Mouse (Mus musculus) G1E (cell line): Measurements from ENCODE around the gene Creb3l1. TPM values are rescaled to one million over a fixed set of nuclear protein-coding genes. Genes with fewer than 3 reads are reported as not detected.

Source experiments
- ATAC-seq: 2 replicates; pipeline ENCODE4 v1.8.0; 2016; ENCODE audit warnings: mild to moderate bottlenecking; ENCODE audit not compliant: insufficient number of reproducible peaks, poor library complexity, low FRiP score, severe bottlenecking; ENCODE audit errors: extremely low read depth
- DNase-seq: peaks from one replicate; pipeline ENCODE4 v3.0.0; 2012; ENCODE audit warnings: low spot score
- H3K27me3 ChIP-seq: 2 replicates; pipeline ENCODE4 v1.6.1; 2012; ENCODE audit warnings: mild to moderate bottlenecking, low read length, inconsistent platforms; ENCODE audit not compliant: insufficient read depth
- H3K36me3 ChIP-seq: replicated peaks from 2 replicates; pipeline ENCODE3; 2012; ENCODE audit warnings: mild to moderate bottlenecking, inconsistent platforms
- H3K4me1 ChIP-seq: 2 replicates; pipeline ENCODE4 v1.6.1; 2012; ENCODE audit warnings: low read depth, low read length, inconsistent platforms, mixed read lengths; ENCODE audit not compliant: insufficient read depth
- H3K4me3 ChIP-seq: 2 replicates; pipeline ENCODE4 v1.5.1; 2012; ENCODE audit warnings: low read depth, mild to moderate bottlenecking, inconsistent platforms, low read length, moderate library complexity, mixed read lengths
- H3K9me3 ChIP-seq: replicated peaks from 2 replicates; pipeline ENCODE4 v1.6.1; 2012; ENCODE audit warnings: inconsistent platforms
- CTCF ChIP-seq: IDR thresholded peaks from 2 replicates; pipeline ENCODE4 v1.5.1; 2012; ENCODE audit warnings: low read depth, low read length, inconsistent platforms, mixed read lengths
- GATA1 ChIP-seq: IDR thresholded peaks from 2 replicates; pipeline ENCODE4 v1.6.1; 2012; ENCODE audit warnings: borderline replicate concordance, low read length, inconsistent platforms, mixed read lengths
- GATA2 ChIP-seq: IDR thresholded peaks from 2 replicates; pipeline ENCODE4 v1.6.1; 2012; ENCODE audit warnings: low read depth, low read length, inconsistent platforms, borderline replicate concordance
- POLR2AphosphoS5 ChIP-seq: IDR thresholded peaks from 2 replicates; pipeline ENCODE4 v1.6.1; 2012; ENCODE audit warnings: low read depth, low read length, inconsistent platforms; ENCODE audit not compliant: insufficient replicate concordance
- TAL1 ChIP-seq: conservative IDR thresholded peaks from 2 replicates; pipeline ENCODE4 v1.6.1; 2012; ENCODE audit warnings: low read depth, low read length, inconsistent platforms, mixed read lengths
- polyA plus RNA-seq: library from polyadenylated mRNA; stranded (reverse); fragments of >175 nt; gene quantifications from 2 replicates; pipeline ENCODE4 v1.2.3, GENCODE M21; 2012
- total RNA-seq, 2 experiments: library from RNA; stranded (forward) in 1 of 2; stranded (reverse) in 1 of 2; fragments of 200-1000 nt in 1 of 2; fragments of >200 nt in 1 of 2; fragmentation: Nextera tagmentation in 1 of 2; gene quantifications; 2 replicates each; pipeline ENCODE4 v1.2.3; 2014 to 2017

Gene Creb3l1
- total and polyA plus RNA-seq, 3 experiments, result 1.4 to 2.5 (median 1.4) TPM

- ATAC-seq (no peak), DNase-seq (no peak)
- no peaks in the 10 kb centered on the region for H3K9me3 ChIP-seq
- H3K4me1 ChIP-seq, result peaks cover 26% of the 10 kb centered on the region
- H3K27me3 ChIP-seq, result peaks cover 50% of the 10 kb centered on the region
- no peak for TF ChIP-seq GATA2
- no peak for TF ChIP-seq POLR2AphosphoS5
- TF ChIP-seq CTCF, result no peak
- no peak for TF ChIP-seq GATA1
- no peak for TF ChIP-seq TAL1
- no peaks in the 10 kb centered on the region for H3K36me3 ChIP-seq
- H3K4me3 ChIP-seq, result peak overlapping the region; percentile 71
Measured at GRCm38 (mm10) chr2:92008623-92009404, 15.5 kb downstream of the Creb3l1 start.

DNA sequence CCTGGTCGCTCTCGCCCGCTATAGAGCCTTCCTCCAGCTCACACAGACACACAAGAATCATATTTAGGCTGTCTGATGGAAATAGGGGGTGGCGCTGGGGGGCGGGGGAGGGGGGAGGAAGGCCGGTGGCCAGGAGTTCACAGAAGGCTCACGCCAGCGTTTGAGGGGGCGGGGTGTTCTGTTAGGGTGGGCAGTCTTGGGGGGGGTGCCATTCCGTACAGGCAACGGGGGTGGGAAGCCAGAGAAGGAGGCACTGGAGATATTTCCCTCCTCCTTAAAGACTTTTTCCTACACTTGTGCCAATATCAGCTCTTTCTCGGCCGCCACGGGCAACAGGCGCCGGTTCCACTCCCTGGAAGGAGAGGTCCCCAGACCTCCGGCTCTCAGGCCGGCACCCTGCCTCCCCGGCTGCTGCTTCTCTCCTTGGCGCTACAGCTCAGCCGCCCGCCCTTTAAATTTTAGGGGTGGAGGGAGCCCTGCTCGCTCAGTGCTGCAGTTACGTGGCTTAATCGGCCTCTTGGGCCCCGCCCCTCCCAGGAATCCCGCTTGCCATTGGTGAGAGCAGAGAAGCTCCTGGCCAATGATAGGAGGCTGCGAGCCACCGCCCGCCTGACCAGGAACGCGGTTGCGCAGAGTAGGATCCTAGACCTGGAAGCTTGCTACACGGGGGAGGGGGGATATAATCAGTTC, 16.2 kb downstream of the Creb3l1 start:
- peaks cover 26% of the 10 kb centered on the region for H3K4me1 ChIP-seq
- DNase-seq (peak; percentile 96), ATAC-seq (peak; percentile 99)
- peaks cover 51% of the 10 kb centered on the region for H3K27me3 ChIP-seq
- TF ChIP-seq GATA1 (no peak), GATA2 (no peak), TAL1 (no peak), POLR2AphosphoS5 (no peak), CTCF (no peak)
- no peaks in the 10 kb centered on the region for H3K36me3 ChIP-seq
- H3K4me3 ChIP-seq, result peak overlapping the region; percentile 71
- no peaks in the 10 kb centered on the region for H3K9me3 ChIP-seq

DNA sequence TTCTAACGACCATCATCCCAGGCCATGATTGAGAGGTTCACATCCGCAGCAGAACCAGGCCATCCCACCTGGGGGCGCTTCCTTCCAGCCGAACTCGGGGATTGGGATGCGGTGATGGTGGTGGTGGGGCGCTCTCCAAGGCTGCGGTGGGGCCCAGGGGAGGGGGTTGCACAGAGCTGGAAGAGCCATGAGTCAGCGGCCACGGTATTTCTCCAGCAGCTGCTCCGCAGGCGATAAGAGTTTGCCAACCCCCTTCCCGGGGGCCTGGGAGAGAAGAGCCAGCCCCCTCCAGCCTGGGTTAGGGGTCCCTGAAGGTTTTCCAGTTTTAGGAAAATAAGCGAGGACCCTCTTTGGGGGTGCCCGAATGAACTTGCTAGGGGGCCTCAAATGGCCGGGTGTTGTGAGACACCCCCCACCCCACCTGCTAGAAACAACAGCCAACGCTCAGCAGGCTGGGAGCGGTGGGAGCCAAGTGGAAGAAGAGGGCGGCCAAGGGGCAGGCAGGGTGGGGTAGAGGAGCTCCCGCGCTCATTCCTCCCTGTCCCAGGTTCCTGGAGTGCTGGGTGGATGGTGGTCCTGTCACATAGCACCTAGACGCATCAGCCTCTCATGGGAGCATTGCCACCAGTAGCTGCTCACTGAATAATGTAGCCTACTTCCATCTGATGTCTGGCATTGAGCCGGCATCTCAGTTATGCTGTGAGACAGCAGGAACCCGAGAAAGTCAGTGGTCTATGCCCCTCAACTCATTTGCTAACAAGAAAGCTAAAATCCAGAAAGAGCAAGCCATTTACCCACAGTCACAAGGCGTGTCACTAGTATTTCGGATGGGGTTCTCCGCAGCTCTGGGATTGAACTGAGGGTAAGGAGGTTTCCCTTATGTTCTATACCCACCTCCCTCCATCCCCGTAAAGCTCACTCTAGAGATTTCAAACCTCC, 17.1 kb downstream of the Creb3l1 start:
- H3K4me3 ChIP-seq, result peak overlapping the region; percentile 71; the same call in 1 of the 2 replicates
- H3K9me3 ChIP-seq, result no peaks in the 10 kb centered on the region
- H3K27me3 ChIP-seq, result peaks cover 51% of the 10 kb centered on the region
- H3K36me3 ChIP-seq, result no peaks in the 10 kb centered on the region
- ATAC-seq (no peak), DNase-seq (peak; percentile 16)
- peaks cover 26% of the 10 kb centered on the region for H3K4me1 ChIP-seq
- no peak for TF ChIP-seq GATA1
- no peak for TF ChIP-seq TAL1
- TF ChIP-seq CTCF, result no peak
- no peak for TF ChIP-seq GATA2
- TF ChIP-seq POLR2AphosphoS5, result no peak

- no peaks in the 10 kb centered on the region for H3K36me3 ChIP-seq
- H3K9me3 ChIP-seq, result no peaks in the 10 kb centered on the region
- peaks cover 26% of the 10 kb centered on the region for H3K4me1 ChIP-seq
- peaks cover 51% of the 10 kb centered on the region for H3K27me3 ChIP-seq
- no peak for ATAC-seq
- TF ChIP-seq CTCF, result no peak
- TF ChIP-seq POLR2AphosphoS5, result no peak
- no peak for TF ChIP-seq GATA1
- TF ChIP-seq TAL1, result no peak
- no peak for TF ChIP-seq GATA2
- no peak for DNase-seq
- no peak overlapping the region for H3K4me3 ChIP-seq
Measured at GRCm38 (mm10) chr2:92006491-92006890, 17.8 kb downstream of the Creb3l1 start.

- Histone ChIP-seq H3K9me3 (no peaks in the 10 kb centered on the region), H3K4me3 (no peak overlapping the region), H3K4me1 (peaks cover 26% of the 10 kb centered on the region), H3K36me3 (no peaks in the 10 kb centered on the region), H3K27me3 (peaks cover 47% of the 10 kb centered on the region)
- TF ChIP-seq GATA2 (no peak), TAL1 (no peak), GATA1 (no peak)
- ATAC-seq (no peak), DNase-seq (no peak)
Measured at GRCm38 (mm10) chr2:92004617-92005016, 19.7 kb downstream of the Creb3l1 start.
